Mouse (Mus musculus) cerebellum, adult 2 months (tissue): ENCODE data around the gene Prim2.

Experiments
- CTCF ChIP-seq: fragments of 200-500 bp; IDR thresholded peaks from 2 replicates; pipeline ENCODE4 v1.5.1; 2011; ENCODE audit warnings: low read depth, mild to moderate bottlenecking, control low read depth, low read length, moderate library complexity, borderline replicate concordance; ENCODE audit not compliant: insufficient read depth
- POLR2A ChIP-seq: fragments of 200-500 bp; IDR thresholded peaks from 2 replicates; pipeline ENCODE4 v1.6.1; 2011; ENCODE audit warnings: low read length, control low read depth, borderline replicate concordance; ENCODE audit not compliant: insufficient read depth

DNA sequence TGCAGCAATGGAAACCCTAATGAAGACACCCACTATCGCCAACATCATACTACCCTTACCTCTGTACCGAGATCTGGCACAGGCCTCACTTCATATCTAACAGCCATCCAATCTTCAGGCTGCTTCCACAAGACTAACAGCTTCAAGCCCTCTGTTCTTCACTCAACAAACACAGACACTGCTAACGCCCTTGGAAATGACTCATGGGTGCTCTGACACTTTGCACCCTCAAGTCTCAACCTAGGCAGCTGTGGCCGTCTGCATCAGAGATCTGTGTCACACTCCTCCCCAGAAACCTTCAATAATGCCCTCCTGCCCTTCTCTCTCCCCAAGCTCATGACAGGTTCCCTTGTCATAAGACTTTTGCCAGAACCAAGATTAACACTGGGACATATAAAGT is 20.6 kb downstream of the Prim2 start:
- TF ChIP-seq POLR2A (no peak), CTCF (no peak)
